Mouse (Mus musculus) heart, adult 11 months (tissue): ENCODE measurements around the gene Cish.

Source experiments
- DNase-seq: peaks from one replicate; pipeline ENCODE4 v3.0.0; 2022

Cish gene

DNA sequence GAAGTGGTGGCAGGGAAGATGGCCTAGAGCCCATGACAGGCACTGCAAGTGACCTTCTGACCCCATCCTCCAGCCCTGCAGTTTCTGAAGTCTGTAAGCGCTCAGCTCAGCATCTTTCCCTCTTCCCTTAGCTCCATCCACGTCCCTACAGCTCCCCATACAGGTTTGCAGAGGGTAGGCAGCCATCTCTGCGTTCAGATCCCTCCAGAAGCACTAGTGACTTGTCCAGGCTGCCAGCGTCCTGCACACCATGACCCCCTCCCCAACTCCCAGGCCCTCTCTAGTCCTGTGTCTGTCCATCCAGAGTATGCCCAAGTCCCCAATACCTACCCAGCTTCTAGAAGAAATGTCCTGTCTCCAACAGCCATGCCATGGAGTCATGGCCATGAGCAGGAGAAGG, 17.7 kb upstream of the Cish start:
- no peak for DNase-seq

DNA sequence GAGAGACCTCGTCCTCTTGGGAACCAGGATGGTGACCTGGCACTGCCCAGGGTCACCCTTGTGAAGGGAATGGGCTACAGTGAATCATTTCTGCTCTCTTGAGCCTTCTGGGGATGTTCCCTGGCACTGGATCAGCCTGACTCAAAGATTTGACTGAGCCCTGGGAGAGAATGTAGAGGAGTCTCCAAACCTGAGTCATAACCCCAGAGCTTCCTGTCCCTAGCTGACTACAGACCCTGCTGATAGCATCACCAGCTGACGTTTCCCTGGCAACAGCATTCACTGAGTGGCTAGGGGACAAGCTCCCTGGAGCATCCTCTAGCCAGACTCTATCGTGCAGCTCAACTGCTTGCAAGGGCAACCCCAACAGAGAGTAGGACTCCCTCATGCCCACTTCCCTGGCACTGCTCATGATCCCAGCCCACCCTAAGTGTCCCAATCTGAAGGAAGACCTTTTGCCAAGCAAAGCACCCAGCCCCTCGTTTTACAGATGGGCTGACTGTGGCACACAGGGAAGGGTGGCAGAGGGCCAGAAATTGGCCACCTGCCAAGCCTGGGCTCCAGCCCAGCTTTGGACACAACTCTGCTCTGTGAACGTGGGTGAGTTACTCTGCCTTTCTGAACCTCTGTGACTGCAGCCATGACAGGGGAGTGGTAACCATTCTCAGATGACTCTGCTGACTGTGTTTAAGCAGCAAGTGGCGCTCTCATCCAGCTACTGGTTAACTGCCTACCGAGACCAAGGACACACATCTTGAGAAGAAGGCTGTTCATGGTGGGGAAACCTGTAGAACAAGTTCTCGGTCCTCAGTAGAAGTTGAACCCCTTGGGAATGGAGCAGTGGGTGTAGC, 17.1 kb upstream of the Cish start:
- DNase-seq = peak; percentile 98

DNA sequence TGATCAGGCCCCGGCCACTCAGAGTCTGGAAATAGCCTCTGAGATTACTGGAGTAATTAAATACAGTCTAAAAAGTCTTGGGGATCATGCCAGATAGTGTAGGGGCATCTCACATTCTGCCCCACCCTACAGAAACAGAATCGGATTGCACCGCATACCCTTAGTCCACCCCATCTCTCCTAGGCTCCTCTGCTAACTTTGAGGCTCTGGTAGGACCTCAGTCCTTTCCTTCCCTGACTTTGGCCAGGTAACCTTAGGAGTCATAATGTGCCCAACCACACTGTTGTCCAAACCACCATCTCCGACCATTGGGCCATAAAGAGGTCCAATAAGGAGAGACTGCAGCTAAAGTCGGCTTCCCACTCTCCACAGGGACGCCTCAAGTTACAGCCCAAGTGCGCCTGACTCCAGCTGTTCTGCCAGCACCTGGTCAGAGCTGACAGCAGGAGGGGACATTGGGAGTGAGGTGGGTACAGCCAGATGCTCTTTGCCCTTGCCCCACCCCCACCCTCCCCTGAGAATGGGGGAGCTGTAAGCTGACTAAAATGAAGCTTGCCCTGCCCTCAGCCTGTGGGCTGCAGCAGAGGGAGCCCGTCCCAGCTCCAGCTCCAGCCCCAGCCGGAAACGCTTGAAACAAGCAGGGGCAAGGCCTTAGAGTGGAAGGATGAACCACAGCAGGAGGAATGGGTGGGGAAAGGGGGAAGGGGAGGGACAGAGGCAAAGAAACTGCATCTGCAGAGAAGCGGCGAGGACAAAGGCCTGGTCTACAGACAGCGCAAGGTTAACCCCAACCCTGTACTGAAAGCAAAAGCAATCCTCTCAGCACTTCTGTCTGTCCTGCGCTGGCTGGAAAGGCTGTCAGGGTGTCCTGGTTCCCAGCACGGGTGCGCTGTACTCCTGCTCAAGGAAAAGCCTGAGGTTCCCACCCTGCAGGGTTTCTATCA, 16.2 kb upstream of the Cish start:
- DNase-seq = peak; percentile 96

DNA sequence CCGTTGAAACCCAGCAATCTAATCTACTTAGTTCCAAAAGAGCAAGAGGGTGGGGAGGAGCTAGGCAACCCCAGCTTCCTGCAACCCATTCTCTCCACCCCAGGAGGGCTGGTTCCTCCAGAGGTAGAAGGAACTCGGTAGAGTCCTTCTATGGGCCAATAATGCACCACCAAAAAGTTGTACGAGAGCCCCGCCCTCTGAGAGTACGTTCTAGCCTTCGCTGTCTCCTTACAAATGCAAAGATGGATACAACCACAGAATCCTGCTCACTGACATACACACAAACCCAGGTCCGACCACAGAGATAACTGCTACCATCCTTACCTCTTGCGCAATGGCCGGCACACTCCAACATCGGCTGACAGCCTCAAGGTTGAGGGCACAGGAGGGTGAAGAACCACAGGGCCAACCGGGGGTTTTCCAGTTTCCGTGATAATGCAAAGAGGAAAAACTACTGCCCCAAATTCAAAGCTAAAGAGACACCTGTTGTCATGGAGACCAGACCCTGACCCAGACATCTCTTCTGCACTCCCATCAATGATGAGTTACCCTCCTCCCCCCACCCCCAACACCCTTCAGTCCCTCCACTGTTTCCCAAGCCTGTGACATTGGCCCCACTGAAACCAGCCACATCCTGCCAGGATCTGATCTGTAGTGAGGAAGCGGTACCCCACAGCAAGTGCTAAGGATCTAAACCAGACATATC, 15.4 kb upstream of the Cish start:
- DNase-seq = no peak

DNA sequence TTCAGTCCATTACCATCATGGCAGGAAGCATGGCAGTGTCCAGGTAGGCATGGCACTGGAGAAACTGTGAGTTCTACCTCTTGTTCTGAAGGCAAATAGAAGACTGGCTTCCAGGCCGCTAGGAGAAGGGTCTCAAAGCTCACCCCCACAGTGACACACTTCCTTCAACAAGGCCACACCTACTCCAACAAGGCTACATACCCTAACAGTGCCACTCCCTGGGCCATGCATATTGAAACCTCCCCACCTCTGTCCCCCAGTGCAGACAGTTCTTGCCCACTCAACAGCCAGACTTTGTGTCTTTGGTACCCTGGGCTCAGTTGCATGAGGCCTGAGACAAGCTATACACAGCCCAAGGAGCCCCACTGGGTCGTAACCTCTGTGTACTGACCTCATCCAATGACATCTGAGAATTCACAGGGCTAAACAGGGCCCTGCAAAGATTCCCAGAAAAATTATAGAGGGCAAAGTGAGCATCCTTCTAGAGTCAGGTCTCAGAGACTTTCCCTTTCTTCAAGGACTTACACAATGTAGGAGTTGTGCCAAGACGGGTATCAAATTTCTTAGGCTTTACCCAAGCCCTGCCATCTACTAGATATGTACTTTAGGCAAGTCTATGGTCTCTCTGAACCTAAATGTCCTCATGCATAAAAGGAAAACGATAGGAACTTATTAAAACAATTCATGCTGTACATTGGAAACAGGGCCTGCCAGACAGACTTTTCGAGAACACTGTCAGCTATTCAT, 14.4 kb upstream of the Cish start:
- no peak for DNase-seq

DNA sequence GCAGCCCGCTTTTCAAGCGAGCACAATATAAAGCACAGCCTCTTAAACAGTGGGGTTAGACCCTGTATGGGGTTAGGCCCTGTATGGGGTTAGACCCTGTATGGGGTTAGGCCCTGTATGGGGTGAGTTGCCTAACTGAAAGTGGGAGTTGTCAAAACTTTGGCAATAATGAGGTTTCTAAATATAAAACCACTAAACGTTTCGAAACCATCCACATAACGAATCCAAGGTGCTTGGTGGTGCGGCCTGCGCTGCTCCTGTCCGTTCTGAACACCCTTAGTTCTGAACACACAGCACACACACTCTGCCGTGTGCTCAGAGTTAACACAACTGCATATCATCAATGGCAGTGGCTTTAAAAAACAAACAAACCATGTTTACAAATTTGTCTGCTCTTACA, 12.9 kb upstream of the Cish start:
- no peak for DNase-seq

DNA sequence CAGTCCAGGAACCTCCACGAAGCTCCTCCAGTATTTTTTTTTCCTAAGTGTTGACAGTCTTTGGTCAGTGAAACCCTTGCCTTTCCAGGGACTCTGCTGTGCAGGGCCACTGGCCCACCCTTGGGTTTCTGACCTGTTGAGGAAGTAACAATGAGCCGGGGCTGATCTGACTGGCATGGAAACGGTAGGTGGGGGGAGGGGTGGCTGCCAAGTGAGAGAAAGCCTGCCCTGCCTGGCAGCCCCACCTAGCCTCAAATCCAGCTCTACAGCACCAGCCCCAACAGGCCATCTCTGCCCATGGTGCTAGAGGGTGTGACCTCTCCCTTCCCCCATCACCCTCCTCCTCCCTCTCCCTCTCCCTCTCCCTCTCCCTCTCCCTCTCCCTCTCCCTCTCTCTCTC, 10.8 kb upstream of the Cish start:
- DNase-seq = peak; percentile 92

DNA sequence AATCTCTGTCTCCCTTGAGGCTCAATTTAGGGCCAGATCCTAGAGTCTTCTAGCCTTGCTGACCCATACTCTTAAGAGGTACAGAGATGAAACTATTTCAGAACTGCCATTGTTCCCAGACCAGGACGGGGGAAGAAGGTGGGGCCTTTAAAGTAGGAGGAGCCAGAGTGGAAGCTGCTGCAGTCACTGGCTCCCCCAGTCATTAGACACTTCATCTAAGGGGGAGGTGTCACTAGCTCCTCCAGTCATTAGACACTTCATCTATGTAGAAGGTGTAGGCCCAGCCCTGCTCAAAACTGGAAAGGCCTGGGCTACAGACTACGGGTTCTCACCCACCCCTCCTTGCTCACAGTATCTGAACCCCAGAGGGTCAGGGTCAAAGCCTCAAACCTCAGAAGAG, 8.5 kb upstream of the Cish start:
- no peak for DNase-seq

DNA sequence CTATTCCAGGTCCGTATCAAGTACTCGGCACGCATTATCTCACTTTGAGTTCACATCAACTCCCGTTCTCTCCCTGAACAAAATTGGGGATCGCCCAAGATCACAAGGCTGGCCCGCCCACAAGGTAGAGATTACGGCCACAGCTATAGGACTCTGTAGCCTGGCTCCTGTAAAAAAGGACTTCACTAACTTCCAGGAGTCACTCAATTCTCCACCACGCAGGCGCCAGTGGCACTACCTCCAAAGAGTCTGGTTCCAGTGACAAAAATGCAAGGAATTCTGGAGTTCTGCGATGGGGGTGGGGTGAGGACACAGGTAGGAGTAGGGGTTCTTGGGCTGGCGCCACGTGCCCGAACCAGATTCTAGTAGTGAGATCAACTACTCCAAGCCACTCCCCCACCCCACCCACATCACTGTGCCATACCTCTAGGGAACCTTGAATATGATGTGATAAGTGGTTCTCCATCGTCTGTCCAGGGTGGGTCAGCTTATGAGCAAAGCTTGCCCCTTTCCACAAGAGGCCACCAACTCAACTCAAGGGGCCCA, 7.6 kb upstream of the Cish start:
- no peak for DNase-seq

DNA sequence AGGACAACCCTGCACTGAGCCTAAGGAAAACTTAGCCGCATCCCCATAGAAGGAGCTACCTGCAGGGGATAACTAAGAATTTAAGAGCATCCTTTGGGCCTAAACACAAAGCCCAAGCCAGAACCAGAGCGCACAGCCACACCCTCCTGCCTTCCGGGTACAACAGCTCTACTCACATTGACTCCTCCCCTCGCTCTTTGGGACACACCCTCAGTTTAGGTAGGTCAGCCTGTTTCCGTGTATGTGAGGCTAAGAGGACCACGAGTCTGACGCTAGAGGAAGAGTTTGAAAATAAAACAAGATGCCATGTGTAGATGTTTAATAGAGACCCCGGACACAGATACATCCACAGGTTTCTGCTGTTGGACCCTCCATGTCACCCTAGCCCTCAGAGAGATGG, 7.1 kb upstream of the Cish start:
- DNase-seq = peak; percentile 96

DNA sequence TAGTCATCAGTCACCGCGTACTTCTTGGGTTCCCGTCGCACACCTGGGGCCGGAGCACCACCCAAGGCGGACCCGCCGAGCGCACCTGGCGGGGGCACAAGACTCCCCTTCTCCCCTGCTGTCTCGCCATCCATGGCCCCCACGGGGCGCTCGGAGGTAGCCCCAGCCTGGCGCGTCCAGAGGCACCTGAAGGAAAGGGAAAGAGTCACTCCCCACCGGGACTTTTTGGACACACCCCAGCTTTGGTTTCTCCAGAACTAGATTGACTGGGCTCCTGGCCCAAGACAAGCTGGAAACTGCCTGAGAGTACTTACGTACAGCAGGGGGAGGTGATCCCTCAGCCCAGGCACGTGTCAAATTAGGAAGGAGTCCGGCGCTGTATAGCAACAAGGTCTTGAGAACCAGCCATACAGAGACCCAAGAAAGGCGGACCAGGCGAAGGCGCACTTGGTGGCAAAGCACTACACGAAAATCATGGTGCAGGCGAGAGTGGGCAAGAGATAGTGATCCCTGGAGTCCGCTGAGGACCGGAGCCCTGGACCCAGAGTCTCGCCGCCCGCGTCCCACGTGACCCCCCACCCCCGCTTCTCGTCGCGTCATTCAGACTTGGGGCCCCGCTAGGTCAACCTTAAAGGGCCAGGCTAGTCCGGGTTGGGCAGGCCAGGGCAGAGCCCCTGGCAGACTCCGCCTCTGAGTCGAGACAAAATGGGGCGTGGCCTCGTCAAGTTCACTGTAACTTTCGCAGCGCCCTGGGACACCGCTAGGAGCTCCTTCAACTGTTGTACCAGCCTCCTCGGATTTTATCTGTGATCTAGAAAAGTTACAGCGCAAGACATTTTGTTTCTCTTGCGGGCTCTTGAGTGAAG, 6.4 kb upstream of the Cish start, which contains the start of gene Mapkapk3:
Mapkapk3 (minus strand) TSS at position 667 of the 866 bp plus-strand sequence.
- DNase-seq = peak; percentile 99

DNA sequence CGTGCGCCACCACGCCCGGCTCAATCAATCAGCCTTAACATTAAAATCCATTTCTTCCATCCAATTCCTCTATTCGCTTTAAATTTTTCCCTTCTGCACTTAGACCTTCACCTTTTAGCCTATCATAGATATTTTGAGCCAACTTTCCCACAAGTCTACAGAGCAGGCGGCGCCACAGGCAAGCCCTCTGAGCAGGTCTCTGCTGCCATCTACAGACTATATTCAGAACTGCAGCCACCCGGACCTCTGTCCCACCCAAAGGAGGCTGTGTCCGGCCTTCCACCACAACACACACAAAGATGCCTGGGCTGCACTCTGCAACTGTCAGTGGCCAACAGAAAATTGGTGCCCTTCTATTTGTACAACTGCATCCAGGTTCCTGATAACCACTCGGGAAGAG, 4.9 kb upstream of the Cish start:
- peak; percentile 97 for DNase-seq

DNA sequence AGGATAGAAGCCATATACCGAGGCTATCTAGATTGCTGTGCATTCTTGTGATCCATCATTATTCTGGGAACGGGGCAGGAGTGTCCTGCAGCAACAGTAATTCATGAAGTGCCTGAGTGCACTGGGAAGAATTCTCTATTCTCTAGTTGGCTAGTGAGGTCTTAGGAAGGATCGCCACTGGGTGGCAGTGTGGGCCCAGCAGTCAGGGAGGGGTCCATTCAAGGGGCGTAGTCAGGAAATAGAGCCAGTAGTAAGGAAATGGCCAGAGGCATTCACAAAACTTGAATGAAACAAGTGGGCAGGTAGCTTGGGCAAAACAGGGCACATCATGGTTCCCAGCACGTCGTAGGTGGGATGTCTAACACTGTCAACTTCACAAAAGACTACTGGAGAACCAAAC, 1.6 kb upstream of the Cish start:
- DNase-seq = peak; percentile 96

DNA sequence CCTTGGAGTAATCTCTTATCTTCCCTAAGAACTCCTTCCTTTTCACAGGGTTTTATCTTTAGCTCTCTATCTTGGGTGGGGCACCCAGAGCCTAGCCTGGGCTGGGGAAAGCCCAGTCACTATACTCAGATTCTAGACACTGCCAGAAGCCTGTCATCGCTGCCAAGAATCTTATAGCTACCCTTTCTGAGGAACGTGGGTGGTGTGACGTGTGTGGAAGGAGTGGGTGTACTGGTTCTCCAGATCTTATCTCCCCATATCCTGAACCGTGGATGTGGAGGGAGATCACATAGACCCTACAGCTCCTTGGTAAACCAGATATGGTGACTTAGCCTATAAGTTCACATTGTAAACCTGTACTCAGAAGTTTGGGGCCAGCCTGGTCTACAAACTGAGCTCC, 210 bp upstream of the Cish start:
- peak; percentile 91 for DNase-seq

DNA sequence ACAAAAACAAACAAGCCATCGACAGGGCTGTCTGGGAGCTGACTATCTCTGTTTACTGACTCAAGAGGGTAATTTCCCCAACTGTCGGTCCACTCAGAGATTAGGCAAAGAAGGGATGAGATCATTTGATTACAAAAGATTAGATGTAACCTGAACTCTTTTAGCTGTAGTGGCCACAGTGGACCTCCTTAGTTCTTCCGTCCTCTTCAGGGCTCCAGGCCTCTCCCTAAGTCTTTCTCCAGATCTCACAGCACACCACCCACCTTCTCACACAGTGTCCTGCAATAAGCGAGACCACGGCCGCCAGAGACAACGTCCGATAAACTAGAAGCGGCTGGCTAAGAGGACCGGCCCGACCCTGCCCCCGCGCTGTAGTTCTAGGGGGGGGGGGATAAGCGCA, 215 bp downstream of the Cish start:
- no peak for DNase-seq

DNA sequence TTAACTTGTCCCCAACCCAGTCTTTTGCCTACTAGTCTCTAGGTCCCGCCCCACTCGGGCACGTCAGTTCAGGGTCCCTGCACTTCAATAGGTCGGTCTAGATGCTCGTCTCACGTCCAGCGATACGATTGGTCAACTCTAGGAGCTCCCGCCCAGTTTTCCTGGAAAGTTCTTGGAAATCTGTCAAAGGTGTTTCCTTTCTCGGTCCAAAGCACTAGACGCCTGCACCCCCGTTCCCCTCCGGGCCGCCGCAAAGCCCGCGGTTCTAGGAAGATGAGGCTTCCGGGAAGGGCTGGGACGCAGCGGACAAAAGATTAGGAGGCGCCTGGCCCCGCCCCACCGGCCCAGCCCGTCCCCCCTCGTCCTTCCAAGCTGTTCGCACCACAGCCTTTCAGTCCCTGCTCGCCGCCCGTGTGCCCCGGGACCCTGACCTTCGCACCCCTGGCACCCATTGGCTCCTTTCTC, 707 bp downstream of the Cish start:
- peak; percentile 100 for DNase-seq

DNA sequence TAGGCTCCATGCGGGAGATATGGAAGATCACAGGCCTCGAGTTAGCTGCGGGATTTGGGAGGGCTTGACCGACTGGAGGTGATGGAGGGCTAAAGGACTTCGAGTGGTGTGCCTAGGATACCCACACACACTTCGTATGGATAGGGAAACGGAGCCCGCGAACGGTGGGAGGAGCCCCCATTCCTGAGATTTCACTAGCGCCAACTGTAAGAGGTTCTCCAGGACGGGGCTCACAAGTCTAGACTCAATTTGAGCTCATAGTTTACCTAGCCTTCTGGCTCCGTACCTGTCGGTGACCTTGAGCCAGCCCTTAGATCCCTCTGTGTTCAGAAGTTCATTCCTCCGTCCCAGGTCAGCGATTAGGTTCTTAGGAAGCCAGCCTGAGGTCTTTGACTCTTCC, 1.2 kb downstream of the Cish start:
- DNase-seq = no peak

DNA sequence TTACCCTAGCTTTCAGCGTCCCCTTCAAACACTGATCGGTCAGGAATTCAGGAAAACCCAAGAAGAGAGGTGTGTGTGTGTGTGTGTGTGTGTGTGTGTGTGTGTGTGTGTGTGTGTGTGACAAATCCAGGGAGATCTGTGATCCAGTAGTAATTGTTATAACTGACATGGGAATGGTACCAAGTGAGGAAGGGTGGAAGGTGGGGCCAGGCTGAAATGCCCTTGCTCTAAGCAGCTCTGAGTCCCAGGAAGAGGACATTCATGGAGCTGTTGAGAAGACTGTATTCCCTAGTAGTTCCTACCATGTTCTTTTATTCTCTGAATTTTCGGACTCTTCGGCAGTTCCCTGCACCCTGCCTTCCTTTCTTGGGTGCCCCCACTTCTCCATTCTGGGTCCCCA, 1.8 kb downstream of the Cish start:
- DNase-seq = no peak

DNA sequence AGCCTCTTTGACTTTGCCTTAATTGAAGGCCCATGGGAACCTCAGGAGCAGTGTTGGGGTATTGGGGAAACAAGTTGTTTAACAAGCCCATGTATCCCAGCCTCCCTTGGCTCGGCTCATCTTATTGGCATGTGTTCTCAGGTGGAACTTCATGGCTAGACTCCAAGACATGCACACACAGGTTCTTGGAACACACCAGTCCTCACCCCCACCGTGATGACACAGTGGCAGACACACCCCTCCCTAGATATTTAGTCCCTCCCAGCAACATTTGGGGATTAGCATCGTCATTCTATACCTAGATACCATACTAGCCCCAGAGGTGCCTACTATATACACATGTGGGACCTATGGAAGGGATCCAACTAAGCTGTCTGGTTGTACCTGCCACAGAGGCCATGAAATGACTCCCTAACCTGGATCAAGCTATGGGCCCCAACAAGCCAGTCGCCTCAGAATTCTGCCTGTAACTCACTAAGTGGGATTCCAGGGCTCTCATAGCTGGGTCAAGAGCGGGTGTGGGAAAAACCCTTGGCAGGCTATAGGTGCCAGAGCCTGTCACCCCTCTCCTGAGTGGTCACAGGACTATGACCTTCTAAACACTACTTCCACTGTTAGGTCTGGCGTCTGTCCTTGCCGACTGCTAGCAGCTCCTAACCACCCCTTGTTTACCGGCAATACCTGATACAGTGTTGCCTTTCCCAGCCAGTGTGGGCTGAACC, 2.4 kb downstream of the Cish start:
- peak; percentile 97 for DNase-seq

DNA sequence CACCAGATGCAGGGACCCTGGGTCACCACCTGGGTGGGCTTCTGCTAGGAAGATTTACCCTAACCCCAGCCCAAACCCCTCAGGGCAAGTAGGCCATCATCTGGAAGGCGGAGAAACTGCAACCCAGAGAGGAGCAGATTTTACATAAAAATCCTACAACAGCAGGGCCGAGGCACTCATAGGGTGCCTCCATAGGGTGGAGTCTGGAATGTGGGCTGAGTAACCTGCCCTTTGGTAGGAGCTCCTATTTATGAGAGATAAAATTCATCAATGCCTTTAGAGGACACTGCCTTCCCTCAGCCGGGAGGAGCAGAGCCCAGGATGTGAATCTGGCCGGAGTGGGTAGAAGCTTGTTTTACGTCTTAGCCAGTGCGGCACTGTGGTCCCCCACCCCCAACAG, 3.0 kb downstream of the Cish start:
- no peak for DNase-seq
